Mouse (Mus musculus): Measurements from ENCODE around the gene Ormdl2.
A peak's percentile ranks its signal among the peaks of the same experiment; 100 is the strongest.
"Not testable (repeated sequence)": the region's sequence is repeated elsewhere in the genome, so short reads cannot be mapped to it uniquely, and the experiment has no call there.

Gene Ormdl2

GRCm38 (mm10) chr10:128821358-128822056 lies at the start of gene Ormdl2:
TSS of gene Ormdl2 (minus strand) at chr10:128821645.
- DNase-seq (ENCODE audit: low read depth), result peak; percentile 100

- no peak for DNase-seq (ENCODE audit: low read depth)
Observed at GRCm38 (mm10) chr10:128870341-128870740, 48.9 kb upstream of the Ormdl2 start.

- no peak for DNase-seq (ENCODE audit: low read depth)
Observed at GRCm38 (mm10) chr10:128866518-128866917, 45.1 kb upstream of the Ormdl2 start.

GRCm38 (mm10) chr10:128866042-128866441 lies 44.6 kb upstream of the Ormdl2 start:
- DNase-seq (ENCODE audit: low read depth), result no peak

- no peak for DNase-seq (ENCODE audit: low read depth)
Observed at GRCm38 (mm10) chr10:128861176-128861575, 39.7 kb upstream of the Ormdl2 start.

GRCm38 (mm10) chr10:128850339-128850738 lies 28.9 kb upstream of the Ormdl2 start:
- DNase-seq (ENCODE audit: low read depth), result no peak

GRCm38 (mm10) chr10:128848426-128848825 lies 27.0 kb upstream of the Ormdl2 start:
- no peak for DNase-seq (ENCODE audit: low read depth)

- DNase-seq (ENCODE audit: low read depth), result no peak
Observed at GRCm38 (mm10) chr10:128846664-128847063, 25.2 kb upstream of the Ormdl2 start.

- no peak for DNase-seq (ENCODE audit: low read depth)
Observed at GRCm38 (mm10) chr10:128845516-128845915, 24.1 kb upstream of the Ormdl2 start.

- no peak for DNase-seq (ENCODE audit: low read depth)
Observed at GRCm38 (mm10) chr10:128843260-128843659, 21.8 kb upstream of the Ormdl2 start.

- DNase-seq (ENCODE audit: low read depth), result no peak
Observed at GRCm38 (mm10) chr10:128840612-128841011, 19.2 kb upstream of the Ormdl2 start.

- DNase-seq (ENCODE audit: low read depth), result no peak
Observed at GRCm38 (mm10) chr10:128839434-128839833, 18.0 kb upstream of the Ormdl2 start.

GRCm38 (mm10) chr10:128837400-128837799 lies 16.0 kb upstream of the Ormdl2 start:
- DNase-seq (ENCODE audit: low read depth), result no peak

GRCm38 (mm10) chr10:128823821-128824220 lies 2.4 kb upstream of the Ormdl2 start:
- DNase-seq (ENCODE audit: low read depth), result no peak

GRCm38 (mm10) chr10:128823087-128823486 lies 1.6 kb upstream of the Ormdl2 start:
- not testable (repeated sequence) for DNase-seq (ENCODE audit: low read depth)

- no peak for DNase-seq (ENCODE audit: low read depth)
Observed at GRCm38 (mm10) chr10:128822135-128822534, 690 bp upstream of the Ormdl2 start.

- no peak for DNase-seq (ENCODE audit: low read depth)
Observed at GRCm38 (mm10) chr10:128820217-128820616, 1.2 kb downstream of the Ormdl2 start.

- DNase-seq (ENCODE audit: low read depth), result no peak
Observed at GRCm38 (mm10) chr10:128817033-128817432, 4.4 kb downstream of the Ormdl2 start, which contains the start of gene Sarnp. TSS of gene Sarnp (plus strand) at chr10:128817333.

- no peak for DNase-seq (ENCODE audit: low read depth)
Observed at GRCm38 (mm10) chr10:128807018-128807417, 14.4 kb downstream of the Ormdl2 start.

- no peak for DNase-seq (ENCODE audit: low read depth)
Observed at GRCm38 (mm10) chr10:128806086-128806485, 15.4 kb downstream of the Ormdl2 start.

GRCm38 (mm10) chr10:128805092-128806000 lies 16.1 kb downstream of the Ormdl2 start:
- peak; percentile 96 for DNase-seq (ENCODE audit: low read depth)

- peak; percentile 63 for DNase-seq (ENCODE audit: low read depth)
Observed at GRCm38 (mm10) chr10:128804271-128805091, 17.0 kb downstream of the Ormdl2 start, which contains the start of gene Tmem198b. TSS of gene Tmem198b (minus strand) at chr10:128804370.
